Mouse (Mus musculus) liver, embryonic 16.5 days (tissue): ENCODE measurements around the gene Iars. TPM values are rescaled to one million over a fixed set of nuclear protein-coding genes. Genes with fewer than 3 reads are reported as not detected.

Source experiments
- ATAC-seq: fragments of 200-750 bp; cut with Nextera tagmentation; 2 replicates; pipeline ENCODE4 v1.8.0; 2017; ENCODE audit warnings: low read depth, mild to moderate bottlenecking, moderate number of reproducible peaks, moderate library complexity
- H3K27ac ChIP-seq: fragments of 300-500 bp; sonication (generic); 2 replicates; pipeline ENCODE4 v1.5.1; 2014; ENCODE audit warnings: mild to moderate bottlenecking, low read length
- H3K27me3 ChIP-seq: fragments of 300-500 bp; sonication (generic); 2 replicates; pipeline ENCODE4 v1.6.1; 2014; ENCODE audit warnings: low read depth, low read length, mixed read lengths; ENCODE audit not compliant: control insufficient read depth, insufficient read depth
- H3K36me3 ChIP-seq: fragments of 300-500 bp; sonication (generic); 2 replicates; pipeline ENCODE4 v1.6.1; 2014; ENCODE audit warnings: mild to moderate bottlenecking; ENCODE audit not compliant: control insufficient read depth, insufficient read depth
- H3K4me1 ChIP-seq: fragments of 300-500 bp; sonication (generic); 2 replicates; pipeline ENCODE4 v1.6.1; 2014; ENCODE audit warnings: low read depth, low read length, mixed read lengths; ENCODE audit not compliant: control insufficient read depth
- H3K4me2 ChIP-seq: fragments of 300-500 bp; sonication (generic); 2 replicates; pipeline ENCODE4 v1.6.1; 2014; ENCODE audit warnings: low read depth, low read length, mixed read lengths
- H3K4me3 ChIP-seq: fragments of 300-500 bp; sonication (generic); 2 replicates; pipeline ENCODE4 v1.5.1; 2014; ENCODE audit warnings: low read depth, mild to moderate bottlenecking, low read length
- H3K9ac ChIP-seq: fragments of 300-500 bp; sonication (generic); 2 replicates; pipeline ENCODE4 v1.6.1; 2014; ENCODE audit warnings: low read depth, low read length
- H3K9me3 ChIP-seq: fragments of 300-500 bp; sonication (generic); replicated peaks from 2 replicates; pipeline ENCODE4 v1.6.1; 2016; ENCODE audit warnings: low read length; ENCODE audit not compliant: control insufficient read depth
- WGBS: fragments of 180-500 bp; shearing (Covaris S2); extraction: QIAGEN DNeasy Blood & Tissue Kit; methylation state at CpG from one replicate; pipeline ENCODE4 v1.1.7; 2014; ENCODE audit not compliant: insufficient replicate concordance; 5-methylcytosine and 5-hydroxymethylcytosine counted together
- polyA plus RNA-seq: library from polyadenylated mRNA; unstranded; fragments of >200 nt; fragmentation: Nextera tagmentation; extraction: Ambion mirVana; gene quantifications from 2 replicates; pipeline ENCODE4 v1.2.1, GENCODE M21; 2015

The Iars gene
- polyA plus RNA-seq = 48.3 and 50.2 TPM in 2 replicates

DNA sequence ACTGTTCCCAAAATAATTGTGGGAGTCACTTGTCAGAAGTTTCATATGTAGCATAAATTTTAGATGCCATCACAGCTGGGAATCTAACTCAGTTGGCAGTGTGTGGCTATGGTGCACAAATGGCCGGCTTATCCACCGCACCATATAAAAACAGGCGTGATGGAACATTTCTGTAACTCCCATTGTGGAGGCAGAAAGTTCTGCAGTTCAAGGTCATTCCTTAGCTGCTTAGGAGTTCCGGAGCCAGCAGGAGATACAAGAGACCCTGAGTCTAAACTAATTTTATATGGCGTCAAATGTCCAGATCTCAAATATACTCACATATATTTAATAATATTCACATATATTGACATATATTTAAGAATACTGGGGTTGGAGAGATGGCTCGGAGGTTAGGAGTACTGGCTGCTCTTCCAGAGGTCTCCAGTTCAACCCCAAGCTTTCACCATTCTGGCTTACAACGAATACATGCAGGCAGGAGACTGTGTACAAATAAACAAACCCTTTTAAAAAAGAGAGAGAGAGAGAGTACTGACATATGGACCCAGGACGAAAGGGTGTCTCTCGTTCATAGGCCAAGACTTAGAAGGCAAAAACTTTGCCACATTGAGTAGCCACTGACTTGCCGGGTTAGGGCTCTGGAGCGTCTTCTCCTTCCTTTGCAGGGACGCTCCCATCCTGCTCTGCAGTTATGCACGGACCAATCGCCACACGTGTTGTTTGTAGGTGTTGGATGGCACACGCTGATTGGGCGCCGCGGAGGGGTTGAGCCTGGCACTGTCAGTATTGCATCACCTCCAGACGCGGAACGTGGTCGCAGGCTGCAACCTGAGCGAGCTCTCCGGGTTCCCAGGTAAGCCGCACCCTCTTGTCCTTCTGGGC, at the start of gene Iars:
Gene Iars, plus strand, starts transcription at position 750 of the 882 bp plus-strand sequence.
- Histone ChIP-seq H3K9me3 (no peaks in the 10 kb centered on the region), H3K9ac (peak within 1 kb of the TSS; percentile 90), H3K4me1 (peaks cover 14% of the 10 kb centered on the region), H3K36me3 (no peaks in the 10 kb centered on the region; the same call in 1 of the 2 replicates), H3K27ac (peak within 1 kb of the TSS; percentile 92), H3K4me2 (peak within 1 kb of the TSS; percentile 75), H3K27me3 (no peaks in the 10 kb centered on the region), H3K4me3 (peak within 1 kb of the TSS; percentile 85)
- 5% methylated on average over 26 of the region's 26 CpGs for WGBS
- peak; percentile 100 for ATAC-seq

DNA sequence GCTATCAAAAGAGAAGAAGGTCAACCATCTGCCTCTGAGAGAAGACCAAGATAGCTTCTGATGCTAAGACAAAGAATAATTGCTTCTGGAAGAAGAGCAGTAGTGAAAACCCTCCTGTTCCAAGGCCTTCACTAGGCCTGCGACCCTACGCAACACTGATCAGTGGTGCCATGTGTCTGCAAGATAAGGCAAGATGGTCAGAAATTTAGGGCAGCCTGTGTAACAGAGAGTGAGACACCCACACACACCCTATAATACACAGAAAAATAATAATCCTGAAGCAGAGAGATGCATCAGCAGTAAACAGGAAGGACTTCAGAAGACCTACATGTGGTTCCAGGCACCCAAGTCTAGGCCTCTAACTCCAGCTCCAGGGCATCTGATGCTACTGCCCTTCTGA, 41.9 kb upstream of the Iars start:
- H3K9me3 ChIP-seq = no peaks in the 10 kb centered on the region
- peaks cover 5% of the 10 kb centered on the region for H3K4me1 ChIP-seq
- WGBS = 30% methylated on average over 2 of the region's 2 CpGs
- no peaks in the 10 kb centered on the region for H3K36me3 ChIP-seq
- H3K4me2 ChIP-seq = no peak overlapping the region
- H3K9ac ChIP-seq = no peak overlapping the region
- ATAC-seq = peak; percentile 89
- peak overlapping the region; percentile 36; the same call in 1 of the 2 replicates for H3K27ac ChIP-seq
- H3K4me3 ChIP-seq = no peak overlapping the region
- no peaks in the 10 kb centered on the region for H3K27me3 ChIP-seq

DNA sequence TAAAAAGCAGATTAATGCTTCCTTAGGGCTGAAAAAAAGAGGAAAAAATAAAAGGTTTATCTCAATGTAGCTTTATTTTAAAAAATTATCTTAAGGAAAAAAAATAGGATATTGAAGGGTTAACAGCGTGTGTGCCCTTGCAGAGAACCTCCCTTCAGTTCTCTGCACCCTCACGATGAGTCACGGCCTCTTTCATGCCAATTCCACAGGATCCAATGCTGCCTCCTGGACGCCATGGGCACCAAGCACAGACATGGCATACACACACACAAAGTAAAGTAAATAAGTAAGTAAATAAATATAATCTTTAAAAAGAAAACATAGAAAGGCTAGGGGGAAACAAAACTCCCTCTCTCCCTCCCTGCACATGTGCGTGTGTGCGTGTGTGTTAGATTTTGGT, 39.2 kb upstream of the Iars start:
- Histone ChIP-seq H3K4me2 (no peak overlapping the region), H3K27me3 (no peaks in the 10 kb centered on the region), H3K4me3 (no peak overlapping the region), H3K4me1 (peaks cover 5% of the 10 kb centered on the region), H3K9ac (no peak overlapping the region), H3K27ac (no peak overlapping the region), H3K9me3 (no peaks in the 10 kb centered on the region), H3K36me3 (no peaks in the 10 kb centered on the region)
- no peak for ATAC-seq
- WGBS = 78% methylated on average over 6 of the region's 6 CpGs

DNA sequence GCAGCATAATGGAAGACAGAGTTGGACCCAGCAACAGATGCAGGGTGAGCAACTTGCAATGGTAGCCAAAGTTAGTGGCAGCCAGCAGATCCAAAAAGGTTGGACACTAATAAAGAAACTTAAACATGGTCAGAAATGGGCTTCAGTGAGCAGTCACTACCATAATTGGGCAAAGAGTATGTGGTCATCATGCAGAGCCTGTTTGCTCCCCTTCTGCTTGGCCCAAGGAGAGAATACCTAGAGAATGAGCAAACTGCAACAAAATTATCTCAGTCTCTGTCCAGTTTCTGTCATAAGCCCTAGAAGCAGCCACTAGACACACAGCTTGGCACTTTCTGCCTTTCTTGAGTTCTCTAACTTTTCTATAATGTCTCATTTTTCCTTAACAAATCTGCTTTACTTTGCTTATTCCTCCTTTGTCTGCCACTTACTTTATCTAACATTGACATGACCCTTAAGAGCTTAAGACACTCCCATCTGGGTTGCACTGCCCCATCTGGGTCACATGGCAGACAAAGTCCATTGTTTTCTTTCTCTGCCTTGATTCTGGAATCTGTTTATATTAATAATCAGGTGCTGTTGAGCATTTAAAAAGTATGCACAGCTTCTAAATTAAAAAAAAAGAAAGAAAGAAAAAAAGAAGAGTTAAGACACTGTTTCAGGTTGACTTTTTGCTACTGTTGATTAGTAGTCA, 38.1 kb upstream of the Iars start:
- H3K4me3 ChIP-seq = no peak overlapping the region
- H3K9me3 ChIP-seq = no peaks in the 10 kb centered on the region
- H3K36me3 ChIP-seq = no peaks in the 10 kb centered on the region
- no peaks in the 10 kb centered on the region for H3K27me3 ChIP-seq
- no peak overlapping the region for H3K27ac ChIP-seq
- H3K4me1 ChIP-seq = peaks cover 5% of the 10 kb centered on the region
- no peak for ATAC-seq
- no peak overlapping the region for H3K4me2 ChIP-seq
- H3K9ac ChIP-seq = no peak overlapping the region

DNA sequence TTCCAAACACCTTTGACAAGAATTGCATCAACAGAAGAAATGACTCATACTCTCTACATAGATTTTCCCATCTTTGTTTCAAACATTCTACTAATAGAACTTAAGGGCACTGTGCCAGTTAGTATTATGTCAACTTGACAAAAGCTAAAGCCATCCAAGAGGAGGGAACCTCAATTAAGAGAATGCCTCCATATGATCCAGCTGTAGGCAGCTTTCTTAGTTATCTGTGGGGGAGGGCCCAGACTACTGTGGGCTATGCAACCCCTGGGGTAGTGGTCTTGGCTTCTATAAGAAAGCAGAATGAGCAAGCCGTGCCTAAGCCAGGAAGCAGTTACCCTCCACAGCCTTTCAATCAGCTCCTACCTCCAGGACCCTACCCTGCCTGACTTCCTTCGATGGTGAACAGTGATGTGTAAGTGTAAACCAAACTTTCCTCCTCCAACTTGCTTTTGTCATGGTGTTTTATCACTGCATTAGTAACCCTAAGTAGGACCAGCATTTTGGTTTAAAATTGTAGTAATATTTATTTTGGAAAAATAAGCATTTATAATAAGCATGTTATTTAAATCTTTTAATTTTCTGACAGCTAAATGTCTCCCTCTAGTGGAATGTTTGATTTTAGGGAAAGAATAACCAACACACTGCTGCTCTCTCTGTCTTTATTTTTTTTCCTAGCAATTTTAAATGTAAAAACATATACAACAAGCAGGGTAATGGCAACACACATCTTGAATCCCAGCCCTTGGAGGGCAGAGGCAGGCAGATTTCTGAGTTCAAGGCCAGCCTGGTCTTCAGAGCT, 37.0 kb upstream of the Iars start:
- 68% methylated on average over 2 of the region's 2 CpGs for WGBS
- no peak overlapping the region for H3K9ac ChIP-seq
- no peak overlapping the region for H3K4me2 ChIP-seq
- H3K4me1 ChIP-seq = peaks cover under 1% of the 10 kb centered on the region
- no peaks in the 10 kb centered on the region for H3K9me3 ChIP-seq
- H3K27ac ChIP-seq = no peak overlapping the region
- ATAC-seq = no peak
- no peaks in the 10 kb centered on the region for H3K36me3 ChIP-seq
- no peak overlapping the region for H3K4me3 ChIP-seq
- no peaks in the 10 kb centered on the region for H3K27me3 ChIP-seq

DNA sequence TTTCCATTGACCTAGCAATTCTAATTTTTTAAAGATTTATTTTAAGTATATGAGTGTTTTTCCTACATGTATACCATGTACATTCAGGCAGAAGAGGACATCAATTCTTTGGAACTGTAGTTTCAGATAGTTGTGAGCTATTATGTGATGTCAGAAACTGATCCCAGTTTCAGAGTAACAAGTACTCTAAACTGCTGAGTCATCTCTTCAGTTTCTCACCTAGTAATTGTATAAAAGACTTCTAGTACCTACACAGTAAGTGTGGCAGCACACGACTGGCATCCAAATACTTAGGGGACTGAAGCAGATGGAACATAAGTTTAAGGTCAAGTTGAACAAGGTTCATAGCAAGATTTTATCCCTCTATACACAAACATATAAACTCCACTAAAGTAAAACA, 35.9 kb upstream of the Iars start:
- WGBS = 74% methylated on average over 1 of the region's 1 CpGs
- no peak for ATAC-seq
- Histone ChIP-seq H3K27ac (no peak overlapping the region), H3K27me3 (no peaks in the 10 kb centered on the region), H3K4me1 (peaks cover 2% of the 10 kb centered on the region), H3K4me3 (no peak overlapping the region), H3K36me3 (no peaks in the 10 kb centered on the region), H3K9ac (no peak overlapping the region), H3K4me2 (no peak overlapping the region), H3K9me3 (no peaks in the 10 kb centered on the region)

DNA sequence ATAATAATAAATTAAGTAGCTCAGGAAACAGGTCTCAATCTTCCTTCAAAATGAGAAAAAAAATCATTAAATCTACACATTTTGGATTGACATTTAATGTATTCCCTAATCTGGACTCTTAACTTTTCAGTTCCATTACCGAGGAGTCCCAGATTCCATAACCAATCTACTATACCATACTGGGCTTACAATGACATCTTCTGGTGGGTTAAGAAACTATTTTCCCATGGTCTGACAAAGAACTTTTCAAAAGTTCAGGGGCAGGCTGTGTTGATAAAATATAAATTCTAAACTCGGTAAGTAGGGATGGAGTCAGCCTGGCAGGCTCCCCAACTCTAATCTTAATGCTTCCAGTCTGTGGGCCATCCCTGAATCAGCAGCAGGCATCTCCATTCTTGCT, 30.8 kb upstream of the Iars start:
- H3K36me3 ChIP-seq = no peaks in the 10 kb centered on the region
- H3K9ac ChIP-seq = peak overlapping the region; percentile 78
- no peaks in the 10 kb centered on the region for H3K9me3 ChIP-seq
- peaks cover 13% of the 10 kb centered on the region for H3K4me1 ChIP-seq
- H3K4me2 ChIP-seq = peak overlapping the region; percentile 84
- WGBS = 39% methylated on average over 2 of the region's 2 CpGs
- no peaks in the 10 kb centered on the region for H3K27me3 ChIP-seq
- peak overlapping the region; percentile 84 for H3K4me3 ChIP-seq
- ATAC-seq = no peak
- H3K27ac ChIP-seq = no peak overlapping the region

DNA sequence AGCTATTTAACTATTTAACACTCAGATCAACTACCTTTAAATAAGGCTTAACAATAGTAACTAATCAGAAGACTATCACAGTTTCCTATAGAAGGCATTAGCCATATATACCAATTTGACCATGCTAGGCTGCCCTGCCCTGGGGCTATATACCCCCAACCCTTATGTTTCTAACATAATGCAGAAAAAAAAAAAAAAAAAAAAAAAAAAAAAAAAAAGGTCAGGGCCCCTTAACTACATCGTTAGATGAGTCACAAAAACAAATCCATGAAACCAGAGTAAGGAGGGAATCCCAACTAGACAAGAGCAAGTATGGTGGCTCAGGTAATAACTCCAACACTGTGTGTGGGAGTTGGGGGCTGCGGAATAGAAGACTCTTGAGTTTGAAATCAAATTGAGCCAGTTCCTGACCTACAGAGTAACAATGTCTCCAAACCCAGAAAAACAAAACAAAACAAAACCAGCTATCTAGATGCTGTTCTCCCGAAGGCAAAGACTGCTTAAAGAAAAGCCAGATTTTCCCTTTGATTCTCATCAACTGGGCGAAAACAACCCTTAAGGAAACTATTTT, 30.0 kb upstream of the Iars start:
- Histone ChIP-seq H3K4me1 (peaks cover 13% of the 10 kb centered on the region), H3K36me3 (no peaks in the 10 kb centered on the region), H3K27ac (peak overlapping the region; percentile 72), H3K27me3 (no peaks in the 10 kb centered on the region), H3K4me3 (peak overlapping the region; percentile 84), H3K9ac (peak overlapping the region; percentile 78), H3K9me3 (no peaks in the 10 kb centered on the region), H3K4me2 (peak overlapping the region; percentile 84)
- ATAC-seq = no peak
- 3% methylated on average over 4 of the region's 4 CpGs for WGBS
